Mouse (Mus musculus) A20 (cell line): ENCODE measurements at regions not wholly inside any gene's neighbourhood (a gene's known extent, or its start where the extent isn't known, plus 50 kb on each side); places are given as distances from the start of the nearest gene placed in this dataset.

Experiments used
- DNase-seq: peaks from one replicate; pipeline ENCODE4 v3.0.0-alpha.2; 2011; ENCODE audit warnings: low read depth, low spot score

DNA sequence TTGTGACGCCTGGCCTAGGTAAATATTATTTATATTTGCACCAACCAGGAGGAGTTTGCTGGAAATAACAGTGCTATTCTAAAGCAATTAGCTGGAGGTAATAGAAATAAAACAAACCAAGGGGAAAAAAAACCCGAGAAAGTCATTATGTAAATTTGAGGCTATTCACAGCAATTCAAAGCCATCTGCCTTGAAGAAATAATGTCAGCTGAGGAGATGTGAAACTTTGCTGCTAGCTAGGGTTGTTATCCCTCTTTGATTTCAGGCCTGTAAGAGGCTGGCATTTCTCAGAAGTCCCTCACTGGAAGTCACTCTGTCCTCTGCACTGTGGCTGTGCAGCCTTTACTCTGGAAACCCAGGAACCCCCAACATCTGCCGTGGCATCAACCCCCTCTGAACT is 67.5 kb upstream of the Map1b start:
- peak; percentile 60 for DNase-seq

DNA sequence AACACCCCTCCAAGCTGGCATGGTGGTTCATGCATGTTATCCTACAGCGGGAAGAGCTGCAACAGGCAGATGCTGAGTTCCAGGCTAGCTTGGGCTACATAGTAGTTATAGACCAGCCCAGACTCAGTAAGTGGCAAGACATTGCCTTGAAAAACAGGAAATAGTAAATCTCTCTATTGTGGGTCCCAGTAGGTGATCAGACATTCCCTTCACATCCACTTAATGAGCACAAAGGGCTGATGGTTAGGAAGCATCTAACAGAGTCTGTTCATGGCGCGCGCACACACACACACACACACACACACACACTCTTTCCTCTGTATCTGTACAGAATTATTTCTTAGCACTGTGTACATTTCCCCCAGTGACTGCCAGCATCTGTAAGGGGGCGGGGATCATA is 64.0 kb upstream of the Map1b start:
- DNase-seq = no peak

DNA sequence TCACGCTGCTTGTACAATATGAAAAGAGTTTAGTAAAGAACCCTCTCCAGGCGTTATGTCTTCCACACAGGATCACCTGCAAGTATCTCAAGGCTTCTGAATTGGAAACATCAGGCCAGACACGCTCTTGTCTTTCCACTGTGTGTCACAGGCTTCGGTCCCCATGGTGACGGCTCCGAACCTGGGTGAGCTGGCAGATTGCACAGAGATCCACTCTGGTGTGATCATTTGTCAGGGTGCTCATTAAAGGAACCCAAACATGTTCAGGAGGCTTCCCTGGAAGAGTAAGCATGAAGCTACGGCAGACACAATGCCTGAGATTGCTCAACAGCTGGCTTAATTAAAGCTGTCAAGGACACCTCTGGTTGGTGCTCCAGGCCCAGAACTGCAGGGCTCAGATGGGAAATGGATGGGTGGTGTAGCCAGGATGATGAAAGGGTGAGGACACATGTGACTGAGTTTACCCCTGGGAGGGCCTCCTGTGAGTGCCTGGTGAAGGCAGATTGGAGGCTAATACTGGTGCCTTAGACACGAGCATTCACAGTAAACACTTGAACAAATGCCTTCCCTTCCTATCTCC is 63.3 kb upstream of the Map1b start:
- no peak for DNase-seq

DNA sequence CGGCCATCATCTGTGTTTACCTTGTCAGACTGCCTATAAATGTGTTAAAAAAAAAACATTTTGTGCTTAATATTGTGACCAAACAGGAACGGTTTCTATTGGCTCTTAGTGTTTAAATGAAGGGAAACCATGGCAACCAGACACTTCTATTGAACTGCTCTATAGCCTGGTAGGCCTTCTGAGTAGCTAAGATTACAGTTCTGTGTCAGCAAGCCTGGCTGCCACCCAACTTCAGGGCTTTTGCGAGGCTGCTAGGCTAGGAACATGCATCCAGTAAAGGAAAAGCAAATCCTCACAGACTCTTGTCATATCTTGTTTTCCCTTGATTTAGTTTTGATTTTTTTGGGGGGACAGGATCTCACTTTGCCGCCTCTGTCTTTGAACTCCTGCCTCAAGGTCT is 61.3 kb upstream of the Map1b start:
- no peak for DNase-seq

DNA sequence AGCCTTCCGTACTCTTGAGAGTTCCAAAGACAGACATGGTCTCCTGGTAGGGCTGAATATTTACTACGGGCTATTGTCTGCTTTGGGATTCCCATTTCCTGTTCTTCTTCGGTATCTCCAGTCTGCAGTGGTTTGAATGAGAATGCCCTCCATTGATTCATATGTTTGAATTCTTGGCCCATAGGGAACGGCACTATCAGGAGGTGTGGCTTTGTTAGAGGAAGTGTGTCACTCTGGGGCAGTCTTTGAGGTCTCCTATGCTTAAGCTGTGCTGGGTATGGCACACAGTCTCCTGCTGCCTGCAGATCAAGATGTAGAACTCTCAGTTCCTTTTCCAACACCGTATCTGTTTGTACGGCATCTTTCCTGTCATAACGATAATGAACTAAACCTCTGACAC is 56.7 kb upstream of the Map1b start:
- no peak for DNase-seq

DNA sequence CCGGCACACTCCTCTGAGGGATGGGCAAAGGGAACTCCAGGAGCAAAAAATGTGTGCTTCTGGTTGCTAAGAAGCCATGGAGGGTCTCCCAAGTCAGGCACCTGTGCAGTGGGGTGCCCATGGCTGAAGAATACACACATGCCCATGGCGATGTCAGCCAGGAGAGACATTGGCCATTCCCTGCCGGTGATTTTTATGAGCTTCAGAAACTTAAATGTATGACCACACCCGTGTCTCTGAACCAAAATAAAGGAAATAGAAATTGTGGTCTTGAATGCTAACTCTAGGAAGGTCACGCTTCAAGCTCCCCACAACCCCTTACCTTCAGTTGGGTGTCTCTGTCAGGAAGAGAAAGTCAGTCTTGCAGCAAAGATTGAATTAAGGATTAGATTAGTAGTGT is 56.0 kb upstream of the Map1b start:
- no peak for DNase-seq
